In genomic region chr8:70682193-70682592, GRCm38 (mm10) we compare ENCODE assay signal across 9 mouse cellular contexts. TPM values are rescaled to one million over a fixed set of nuclear protein-coding genes. Genes with fewer than 3 reads are reported as not detected.
A peak's percentile ranks its signal among the peaks of the same experiment; 100 is the strongest.
DNase-seq lines count a peak whose midpoint lies in the region; ATAC-seq and TF ChIP-seq lines count a peak whose summit lies in the region.
"Had no signal": no experiment of that assay in that cellular context is flagged by ENCODE, and none has a peak within 500 bp of the region (broad histone marks: within the 10 kb centered on the region; RNA-seq: fewer than 3 reads in every experiment).

No protein-coding gene starts in this region.

- peak; percentile 58; the same call in 1 of the 2 replicates for ATAC-seq in kidney, embryonic 15.5 days (replicated peaks; ENCODE audit: low FRiP score)
- peak; percentile 15; the same call in 1 of the 2 replicates for ATAC-seq in granulocyte monocyte progenitor cell, adult 5-6 weeks (replicated peaks; ENCODE audit: poor library complexity, severe bottlenecking)
- peak; percentile 53; the same call in 1 of the 2 replicates for ATAC-seq in kidney, postnatal 0 days (replicated peaks; ENCODE audit: low FRiP score, low read depth)
- ATAC-seq in inflammation-experienced regulatory T-cells, adult 6 months: no peak

- H3K4me1 ChIP-seq in kidney, embryonic 15.5 days: peaks cover 24% of the 10 kb centered on the region
- H3K4me1 ChIP-seq in kidney, postnatal 0 days (replicated peaks; ENCODE audit: insufficient read depth, low read length): peaks cover 9% of the 10 kb centered on the region; the same call in 1 of the 2 replicates

- 3% methylated on average over 19 of the region's 19 CpGs for WGBS in kidney, embryonic 15.5 days
- 1% methylated on average over 19 of the region's 19 CpGs for WGBS in kidney, postnatal 0 days

- TF ChIP-seq CTCF in kidney, postnatal 0 days (IDR thresholded peaks at IDR 0.05; ENCODE audit: low read depth): peak; percentile 43

- H3K4me2 ChIP-seq in kidney, embryonic 15.5 days: peak overlapping the region; percentile 50
- peak overlapping the region; percentile 35; the same call in 1 of the 2 replicates for H3K4me2 ChIP-seq in kidney, postnatal 0 days (ENCODE audit: low read length)

- H3K27me3 ChIP-seq in kidney, embryonic 15.5 days: no peaks in the 10 kb centered on the region
- no peaks in the 10 kb centered on the region for H3K27me3 ChIP-seq in kidney, postnatal 0 days (ENCODE audit: insufficient read depth, low read length)

- peaks cover 26% of the 10 kb centered on the region for H3K36me3 ChIP-seq in kidney, embryonic 15.5 days
- H3K36me3 ChIP-seq in kidney, postnatal 0 days (ENCODE audit: insufficient read depth, low read length): peaks cover 15% of the 10 kb centered on the region; the same call in 1 of the 2 replicates

- no peaks in the 10 kb centered on the region for H3K9me3 ChIP-seq in kidney, embryonic 15.5 days (replicated peaks)
- H3K9me3 ChIP-seq in kidney, postnatal 0 days (replicated peaks; ENCODE audit: low read length): no peaks in the 10 kb centered on the region

- peak overlapping the region; percentile 3; the same call in 1 of the 2 replicates for H3K4me3 ChIP-seq in kidney, embryonic 15.5 days (replicated peaks)
- no peak overlapping the region for H3K4me3 ChIP-seq in kidney, postnatal 0 days (replicated peaks; ENCODE audit: low read depth, low read length)

- H3K27ac ChIP-seq in kidney, embryonic 15.5 days: peak overlapping the region; percentile 49
- no peak overlapping the region for H3K27ac ChIP-seq in kidney, postnatal 0 days

- H3K9ac ChIP-seq in kidney, embryonic 15.5 days: peak overlapping the region; percentile 37
- peak overlapping the region; percentile 44; the same call in 1 of the 2 replicates for H3K9ac ChIP-seq in kidney, postnatal 0 days (ENCODE audit: low read depth, low read length)

- DNase-seq in kidney, adult 9 months: no peak
- DNase-seq in adrenal gland, postnatal 10 days: peak; percentile 85
- peak; percentile 76 for DNase-seq in kidney, postnatal 0 days (ENCODE audit: low spot score)
- peak; percentile 84 for DNase-seq in lung, postnatal 36 days
- peak; percentile 67 to 79 for DNase-seq in urinary bladder, postnatal 4 days (ENCODE audit: low spot score in 2 of 2)

RNA-seq across cellular contexts. Expression of gene Lsm4, which starts 9.1 kb away (rescaled TPM):
- 291 and 295 TPM in 2 replicates for polyA plus RNA-seq in kidney, embryonic 15.5 days (2015; fragmentation: Nextera tagmentation; extraction: Ambion mirVana)
- total RNA-seq in adrenal gland, postnatal 10 days (2021): 10 to 100 TPM; 91.5 to 94.7 TPM
- total RNA-seq in granulocyte monocyte progenitor cell, adult 5-6 weeks (2014; fragmentation: Nextera tagmentation): 187 and 226 TPM in 2 replicates
- total RNA-seq in granulocyte monocyte progenitor cell, adult 5-6 weeks (2017): 247 and 312 TPM in 2 replicates
- polyA plus RNA-seq in kidney, postnatal 0 days (2015; fragmentation: Nextera tagmentation; extraction: Ambion mirVana): 243 and 281 TPM in 2 replicates
- polyA plus RNA-seq in inflammation-experienced regulatory T-cells, adult 6 months (2017; shearing (Covaris generic)): 100 to 1,000 TPM in 1 of 3 experiments, 10 to 100 TPM in 2; 79.0 to 128 (median 97.8) TPM

RNA-seq across cellular contexts. Expression of gene Jund, which starts 16.6 kb away (rescaled TPM):
- 59.9 and 68.1 TPM in 2 replicates for polyA plus RNA-seq in kidney, embryonic 15.5 days (2015; fragmentation: Nextera tagmentation; extraction: Ambion mirVana)
- total RNA-seq in adrenal gland, postnatal 10 days (2021): 100 to 1,000 TPM; 149 to 185 TPM
- total RNA-seq in granulocyte monocyte progenitor cell, adult 5-6 weeks (2014; fragmentation: Nextera tagmentation): 7.7 and 12.3 TPM in 2 replicates
- total RNA-seq in granulocyte monocyte progenitor cell, adult 5-6 weeks (2017): 24.6 and 27.0 TPM in 2 replicates
- polyA plus RNA-seq in kidney, postnatal 0 days (2015; fragmentation: Nextera tagmentation; extraction: Ambion mirVana): 72.4 and 98.1 TPM in 2 replicates
- polyA plus RNA-seq in inflammation-experienced regulatory T-cells, adult 6 months (2017; shearing (Covaris generic)): 10 to 100 TPM; 13.9 to 23.2 (median 16.6) TPM

RNA-seq across cellular contexts. Expression of gene Iqcn, which starts 21.1 kb away (rescaled TPM):
- polyA plus RNA-seq in kidney, embryonic 15.5 days (2015; fragmentation: Nextera tagmentation; extraction: Ambion mirVana): 0.03 and 0.09 TPM in 2 replicates
- total RNA-seq in adrenal gland, postnatal 10 days (2021): under 1 TPM; 0.15 to 0.30 TPM
- total RNA-seq in granulocyte monocyte progenitor cell, adult 5-6 weeks (2014; fragmentation: Nextera tagmentation): not detected in 2 replicates
- not detected in 2 replicates for total RNA-seq in granulocyte monocyte progenitor cell, adult 5-6 weeks (2017)
- polyA plus RNA-seq in kidney, postnatal 0 days (2015; fragmentation: Nextera tagmentation; extraction: Ambion mirVana): 0.03 and 0.05 TPM in 2 replicates
- polyA plus RNA-seq in inflammation-experienced regulatory T-cells, adult 6 months (2017; shearing (Covaris generic)): not detected

RNA-seq across cellular contexts. Expression of gene Pgpep1, which starts 22.0 kb away (rescaled TPM):
- 65.5 and 75.3 TPM in 2 replicates for polyA plus RNA-seq in kidney, embryonic 15.5 days (2015; fragmentation: Nextera tagmentation; extraction: Ambion mirVana)
- 10 to 100 TPM; 65.7 to 80.6 TPM for total RNA-seq in adrenal gland, postnatal 10 days (2021)
- 8.5 and 31.0 TPM in 2 replicates for total RNA-seq in granulocyte monocyte progenitor cell, adult 5-6 weeks (2014; fragmentation: Nextera tagmentation)
- total RNA-seq in granulocyte monocyte progenitor cell, adult 5-6 weeks (2017): 6.5 and 6.9 TPM in 2 replicates
- 84.2 and 87.5 TPM in 2 replicates for polyA plus RNA-seq in kidney, postnatal 0 days (2015; fragmentation: Nextera tagmentation; extraction: Ambion mirVana)
- polyA plus RNA-seq in inflammation-experienced regulatory T-cells, adult 6 months (2017; shearing (Covaris generic)): 1 to 10 TPM; 3.8 to 6.4 (median 4.8) TPM

RNA-seq across cellular contexts. Expression of gene Gm3336, which starts 36.1 kb away (rescaled TPM):
- polyA plus RNA-seq in kidney, embryonic 15.5 days (2015; fragmentation: Nextera tagmentation; extraction: Ambion mirVana): 0.55 and 0.83 TPM in 2 replicates
- total RNA-seq in adrenal gland, postnatal 10 days (2021): not detected
- total RNA-seq in granulocyte monocyte progenitor cell, adult 5-6 weeks (2014; fragmentation: Nextera tagmentation): not detected in 2 replicates
- not detected in 2 replicates for total RNA-seq in granulocyte monocyte progenitor cell, adult 5-6 weeks (2017)
- 0.70 and 0.74 TPM in 2 replicates for polyA plus RNA-seq in kidney, postnatal 0 days (2015; fragmentation: Nextera tagmentation; extraction: Ambion mirVana)
- under 1 TPM in 1 of 3 experiments, not detected in 2; 0.55 TPM for polyA plus RNA-seq in inflammation-experienced regulatory T-cells, adult 6 months (2017; shearing (Covaris generic))
- total RNA-seq: left cerebral cortex, postnatal 25 days had no signal
